Mouse (Mus musculus): ENCODE measurements at regions not wholly inside any gene's neighbourhood (a gene's known extent, or its start where the extent isn't known, plus 50 kb on each side); places are given as distances from the start of the nearest gene placed in this dataset.

DNA sequence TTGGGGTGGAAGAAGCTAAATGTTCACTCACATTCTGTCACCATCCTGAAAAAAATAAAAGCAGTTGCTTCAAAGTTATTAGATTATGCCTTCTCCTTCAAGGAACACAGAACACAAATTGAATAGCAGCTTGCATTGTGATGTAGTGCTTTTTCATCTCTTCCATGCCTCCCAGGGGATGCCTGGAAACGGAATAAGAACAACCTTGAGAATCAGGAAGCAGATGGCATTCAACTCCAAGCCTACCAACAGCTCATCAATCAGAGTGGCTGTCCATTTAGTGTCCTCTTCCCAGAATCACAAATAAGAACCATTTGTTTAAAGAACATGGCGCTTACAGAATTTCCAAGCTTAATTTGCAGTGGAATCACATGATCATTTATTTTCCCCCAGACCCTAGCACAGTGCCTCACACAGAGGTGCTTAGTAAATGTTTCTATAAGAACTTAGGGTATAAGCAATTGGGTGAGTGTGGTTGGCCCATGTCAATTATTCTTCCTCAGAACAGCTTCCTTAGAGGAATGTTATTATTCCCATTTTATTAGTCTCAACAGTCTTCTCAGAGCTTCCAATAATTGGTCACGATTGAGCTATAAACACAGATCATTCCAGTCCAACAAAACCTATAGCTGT is 70.6 kb upstream of the C1qtnf7 start:
- no peaks in the 10 kb centered on the region for H3K9me3 ChIP-seq (ENCODE audit: control insufficient read depth, low read length)
- no peak; the same call in 1 of the 2 replicates for ATAC-seq (ENCODE audit: insufficient read depth, low FRiP score, low TSS enrichment)

DNA sequence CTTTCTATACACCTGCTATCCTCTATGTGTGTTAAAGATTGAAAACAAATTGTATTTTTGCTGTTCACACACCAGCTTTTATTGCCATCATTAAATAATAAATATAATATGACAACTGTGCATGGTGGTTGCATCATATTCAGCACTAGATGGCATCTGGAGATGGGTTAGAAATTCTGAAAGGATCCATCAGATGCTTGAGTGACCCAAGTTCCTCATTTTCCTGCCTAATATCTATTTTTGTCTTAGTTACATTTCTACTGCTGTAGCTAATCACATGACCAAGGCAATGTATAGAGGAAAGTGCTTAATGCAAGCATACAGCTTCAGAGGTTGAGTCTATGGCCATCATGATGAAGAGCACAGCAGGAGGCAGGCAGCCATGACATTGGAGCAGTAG is 69.7 kb upstream of the C1qtnf7 start:
- no peak for ATAC-seq (ENCODE audit: insufficient read depth, low FRiP score, low TSS enrichment)
- Histone ChIP-seq H3K4me1 (ENCODE audit: control insufficient read depth, insufficient read depth, low read length) (no peaks in the 10 kb centered on the region), H3K9ac (ENCODE audit: low read length) (no peak overlapping the region)

More for the DNA sequence above, 70.6 kb upstream of the C1qtnf7 start:
- DNase-seq (ENCODE audit: low spot score): peak; percentile 31
- H3K36me3 ChIP-seq (ENCODE audit: control insufficient read depth, insufficient read depth, low read length): no peaks in the 10 kb centered on the region
- no peaks in the 10 kb centered on the region for H3K27me3 ChIP-seq (ENCODE audit: control insufficient read depth, insufficient read depth, low read length)
- no peak overlapping the region for H3K9ac ChIP-seq (ENCODE audit: low read length)
- H3K4me1 ChIP-seq (ENCODE audit: control insufficient read depth, insufficient read depth, low read length): no peaks in the 10 kb centered on the region
- no peak overlapping the region for H3K27ac ChIP-seq (ENCODE audit: low read depth, low read length)
- H3K4me2 ChIP-seq (ENCODE audit: low read depth): no peak overlapping the region
- 54% methylated on average over 3 of the region's 3 CpGs for WGBS
- no peak overlapping the region for H3K4me3 ChIP-seq (ENCODE audit: low read depth, low read length)

DNA sequence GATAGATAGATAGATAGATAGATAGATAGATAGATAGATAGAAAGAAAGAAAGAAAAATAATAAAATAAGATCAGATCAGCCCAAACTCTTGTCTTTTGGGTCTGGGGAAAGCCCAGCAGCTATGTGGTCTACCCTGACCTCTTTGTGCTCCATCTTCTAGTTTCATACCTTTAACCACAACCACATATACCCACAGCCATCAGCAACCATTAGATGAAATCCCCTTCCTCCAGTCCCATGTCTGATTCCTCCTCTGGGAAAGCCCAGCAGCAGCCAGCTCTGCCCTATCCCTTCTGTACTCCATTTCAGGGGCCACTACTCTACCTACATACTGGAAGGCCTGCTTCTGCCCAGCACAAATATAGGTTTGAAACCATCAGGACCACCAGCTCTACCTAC is 69.0 kb upstream of the C1qtnf7 start:
- Histone ChIP-seq H3K4me2 (ENCODE audit: low read depth) (no peak overlapping the region), H3K27ac (ENCODE audit: low read depth, low read length) (no peak overlapping the region), H3K27me3 (ENCODE audit: control insufficient read depth, insufficient read depth, low read length) (no peaks in the 10 kb centered on the region), H3K4me3 (ENCODE audit: low read depth, low read length) (no peak overlapping the region), H3K36me3 (ENCODE audit: control insufficient read depth, insufficient read depth, low read length) (no peaks in the 10 kb centered on the region), H3K9ac (ENCODE audit: low read length) (no peak overlapping the region), H3K9me3 (ENCODE audit: control insufficient read depth, low read length) (no peaks in the 10 kb centered on the region), H3K4me1 (ENCODE audit: control insufficient read depth, insufficient read depth, low read length) (no peaks in the 10 kb centered on the region)
- DNase-seq (ENCODE audit: low spot score): no peak
- ATAC-seq (ENCODE audit: insufficient read depth, low FRiP score, low TSS enrichment): no peak

More for the DNA sequence above, 69.7 kb upstream of the C1qtnf7 start:
- Histone ChIP-seq H3K27me3 (ENCODE audit: control insufficient read depth, insufficient read depth, low read length) (no peaks in the 10 kb centered on the region), H3K36me3 (ENCODE audit: control insufficient read depth, insufficient read depth, low read length) (no peaks in the 10 kb centered on the region), H3K9me3 (ENCODE audit: control insufficient read depth, low read length) (no peaks in the 10 kb centered on the region), H3K4me3 (ENCODE audit: low read depth, low read length) (no peak overlapping the region), H3K4me2 (ENCODE audit: low read depth) (no peak overlapping the region), H3K27ac (ENCODE audit: low read depth, low read length) (no peak overlapping the region)
- DNase-seq (ENCODE audit: low spot score): no peak

DNA sequence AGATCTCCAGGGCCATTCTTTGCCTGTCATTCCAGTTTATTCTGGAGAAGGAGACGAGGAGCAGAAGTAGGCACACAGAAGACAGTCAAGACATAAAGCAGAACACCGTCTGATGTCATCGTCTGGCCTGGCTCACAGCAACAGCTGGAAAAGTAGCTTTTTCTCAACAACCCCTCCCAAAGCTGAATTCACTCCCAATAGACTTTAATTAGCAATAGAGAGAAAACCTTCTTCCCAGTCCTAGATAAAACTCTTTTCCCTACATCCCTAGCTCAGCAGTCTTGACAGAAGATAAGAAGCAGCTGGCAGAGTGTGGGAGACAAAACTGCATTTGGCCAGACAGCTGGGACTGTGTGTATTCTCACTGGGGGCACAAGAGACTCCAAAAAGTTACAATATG is 59.3 kb upstream of the C1qtnf7 start:
- no peaks in the 10 kb centered on the region for H3K36me3 ChIP-seq (ENCODE audit: control insufficient read depth, insufficient read depth, low read length)
- WGBS: 74% methylated on average over 3 of the region's 3 CpGs
- no peaks in the 10 kb centered on the region for H3K27me3 ChIP-seq (ENCODE audit: control insufficient read depth, insufficient read depth, low read length)
- H3K27ac ChIP-seq (ENCODE audit: low read depth, low read length): no peak overlapping the region
- no peak overlapping the region for H3K4me3 ChIP-seq (ENCODE audit: low read depth, low read length)
- DNase-seq (ENCODE audit: low spot score): no peak
- no peaks in the 10 kb centered on the region for H3K9me3 ChIP-seq (ENCODE audit: control insufficient read depth, low read length)
- no peak for ATAC-seq (ENCODE audit: insufficient read depth, low FRiP score, low TSS enrichment)
- H3K4me1 ChIP-seq (ENCODE audit: control insufficient read depth, insufficient read depth, low read length): no peaks in the 10 kb centered on the region
- H3K9ac ChIP-seq (ENCODE audit: low read length): no peak overlapping the region
- H3K4me2 ChIP-seq (ENCODE audit: low read depth): no peak overlapping the region

DNA sequence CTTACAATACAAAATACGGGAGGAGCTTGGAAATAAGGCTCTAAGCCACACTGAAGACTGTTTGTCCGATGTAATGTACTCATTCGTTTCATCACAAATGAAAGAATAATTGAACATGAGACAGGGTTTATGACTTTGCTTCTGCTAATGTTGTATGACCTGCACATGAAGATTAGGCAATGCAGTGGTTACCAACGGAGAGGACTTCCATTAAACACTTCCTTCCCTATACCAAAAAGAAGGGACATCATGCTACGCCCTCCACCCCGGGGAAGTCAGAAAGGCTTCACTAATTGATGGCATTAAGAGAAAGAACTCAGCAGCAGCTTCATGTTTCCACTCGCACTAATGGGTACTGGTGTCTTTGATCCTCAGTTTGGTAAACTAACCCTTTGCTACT is 57.6 kb upstream of the C1qtnf7 start:
- Histone ChIP-seq H3K4me2 (ENCODE audit: low read depth) (no peak overlapping the region), H3K27me3 (ENCODE audit: control insufficient read depth, insufficient read depth, low read length) (no peaks in the 10 kb centered on the region), H3K27ac (ENCODE audit: low read depth, low read length) (no peak overlapping the region), H3K9me3 (ENCODE audit: control insufficient read depth, low read length) (no peaks in the 10 kb centered on the region), H3K9ac (ENCODE audit: low read length) (no peak overlapping the region), H3K36me3 (ENCODE audit: control insufficient read depth, insufficient read depth, low read length) (no peaks in the 10 kb centered on the region), H3K4me3 (ENCODE audit: low read depth, low read length) (no peak overlapping the region), H3K4me1 (ENCODE audit: control insufficient read depth, insufficient read depth, low read length) (no peaks in the 10 kb centered on the region)
- DNase-seq (ENCODE audit: low spot score) (no peak), ATAC-seq (ENCODE audit: insufficient read depth, low FRiP score, low TSS enrichment) (no peak)
- WGBS: 80% methylated on average over 7 of the region's 7 CpGs

DNA sequence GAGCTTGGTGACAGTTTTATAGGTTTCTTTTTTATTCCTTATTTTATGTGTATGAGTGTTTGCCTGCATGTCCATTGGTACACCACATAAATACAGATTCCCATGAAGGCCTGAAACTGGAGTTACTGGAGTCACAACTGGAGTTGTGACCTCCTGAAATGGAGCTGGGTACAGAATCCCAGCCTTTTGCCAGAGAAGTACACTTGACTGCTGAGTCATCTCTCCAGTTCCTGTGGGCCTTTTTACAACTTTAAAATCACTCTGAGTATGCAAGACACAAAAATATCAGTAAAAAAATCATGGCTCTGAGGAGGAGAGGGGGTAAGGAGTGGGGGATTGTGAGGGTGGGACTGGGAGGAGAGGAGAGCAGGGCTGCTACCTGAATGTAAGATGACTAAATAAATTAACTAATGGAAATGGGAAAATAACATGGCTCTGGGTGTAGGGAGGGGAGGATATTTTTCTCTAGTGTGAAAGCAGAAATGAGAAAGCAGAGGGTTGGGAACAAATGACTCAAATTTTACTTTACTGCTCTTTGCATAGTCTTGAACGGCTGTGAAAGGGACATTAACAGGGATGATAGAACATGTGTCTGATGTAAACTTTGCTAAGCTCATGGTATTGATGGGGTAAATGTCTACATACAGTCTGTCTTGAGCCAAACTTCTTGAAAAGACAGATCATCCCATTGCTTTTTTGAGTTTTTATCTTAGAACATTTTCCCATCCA is 53.2 kb upstream of the C1qtnf7 start:
- Histone ChIP-seq H3K36me3 (ENCODE audit: control insufficient read depth, insufficient read depth, low read length) (no peaks in the 10 kb centered on the region), H3K9ac (ENCODE audit: low read length) (no peak overlapping the region), H3K4me3 (ENCODE audit: low read depth, low read length) (no peak overlapping the region), H3K4me1 (ENCODE audit: control insufficient read depth, insufficient read depth, low read length) (no peaks in the 10 kb centered on the region), H3K27ac (ENCODE audit: low read depth, low read length) (no peak overlapping the region), H3K4me2 (ENCODE audit: low read depth) (no peak overlapping the region), H3K9me3 (ENCODE audit: control insufficient read depth, low read length) (no peaks in the 10 kb centered on the region), H3K27me3 (ENCODE audit: control insufficient read depth, insufficient read depth, low read length) (no peaks in the 10 kb centered on the region)
- ATAC-seq (ENCODE audit: insufficient read depth, low FRiP score, low TSS enrichment): no peak
- WGBS: 97% methylated on average over 1 of the region's 1 CpGs
- DNase-seq (ENCODE audit: low spot score): no peak

All from neural tube, embryonic 11.5 days (tissue).